Mouse (Mus musculus): Measurements from ENCODE around the gene Camkk1.

Gene Camkk1

GRCm38 (mm10) chr11:73006377-73006776 lies 12.4 kb upstream of the Camkk1 start:
- peak; percentile 89 for DNase-seq (ENCODE audit: low read depth, low spot score)
- Histone ChIP-seq H3K36me3 (ENCODE audit: control insufficient read depth, insufficient read depth, low read length, poor library complexity, severe bottlenecking) (no peaks in the 10 kb centered on the region), H3K27me3 (ENCODE audit: control insufficient read depth, insufficient read depth, low read length, poor library complexity, severe bottlenecking) (no peaks in the 10 kb centered on the region)

DNA sequence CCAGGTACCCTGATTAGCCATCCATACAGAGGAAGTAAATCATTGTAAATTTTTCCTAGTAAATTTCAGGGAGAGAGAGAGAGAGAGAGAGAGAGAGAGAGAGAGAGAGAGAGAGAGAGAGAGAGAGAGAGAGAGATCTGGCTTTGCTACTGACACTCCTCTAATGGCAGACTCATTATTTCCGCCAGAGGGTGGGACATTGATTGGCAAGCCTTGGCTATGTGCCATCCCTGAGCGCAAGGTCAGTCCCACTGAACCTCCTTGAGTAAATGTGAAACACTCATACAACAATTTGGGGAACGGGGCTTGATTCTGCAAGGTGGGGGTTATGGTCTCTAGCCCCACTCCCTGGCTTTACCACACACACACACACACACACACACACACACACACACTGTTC lies 11.7 kb upstream of the Camkk1 start:
- no peak for DNase-seq (ENCODE audit: low read depth, low spot score)
- Histone ChIP-seq H3K27me3 (ENCODE audit: control insufficient read depth, insufficient read depth, low read length, poor library complexity, severe bottlenecking) (no peaks in the 10 kb centered on the region), H3K36me3 (ENCODE audit: control insufficient read depth, insufficient read depth, low read length, poor library complexity, severe bottlenecking) (no peaks in the 10 kb centered on the region)

- no peaks in the 10 kb centered on the region for H3K27me3 ChIP-seq (ENCODE audit: control insufficient read depth, insufficient read depth, low read length, poor library complexity, severe bottlenecking)
- H3K36me3 ChIP-seq (ENCODE audit: control insufficient read depth, insufficient read depth, low read length, poor library complexity, severe bottlenecking) = no peaks in the 10 kb centered on the region
- DNase-seq (ENCODE audit: low read depth, low spot score) = peak; percentile 76
Observed at GRCm38 (mm10) chr11:73007698-73008481, 10.9 kb upstream of the Camkk1 start.

GRCm38 (mm10) chr11:73008826-73009225 lies 10.0 kb upstream of the Camkk1 start:
- no peaks in the 10 kb centered on the region for H3K36me3 ChIP-seq (ENCODE audit: control insufficient read depth, insufficient read depth, low read length, poor library complexity, severe bottlenecking)
- no peak for DNase-seq (ENCODE audit: low read depth, low spot score)
- no peaks in the 10 kb centered on the region for H3K27me3 ChIP-seq (ENCODE audit: control insufficient read depth, insufficient read depth, low read length, poor library complexity, severe bottlenecking)

GRCm38 (mm10) chr11:73009531-73010274 lies 9.1 kb upstream of the Camkk1 start:
- no peak for DNase-seq (ENCODE audit: low read depth, low spot score)
- no peaks in the 10 kb centered on the region for H3K27me3 ChIP-seq (ENCODE audit: control insufficient read depth, insufficient read depth, low read length, poor library complexity, severe bottlenecking)
- H3K36me3 ChIP-seq (ENCODE audit: control insufficient read depth, insufficient read depth, low read length, poor library complexity, severe bottlenecking) = no peaks in the 10 kb centered on the region

DNA sequence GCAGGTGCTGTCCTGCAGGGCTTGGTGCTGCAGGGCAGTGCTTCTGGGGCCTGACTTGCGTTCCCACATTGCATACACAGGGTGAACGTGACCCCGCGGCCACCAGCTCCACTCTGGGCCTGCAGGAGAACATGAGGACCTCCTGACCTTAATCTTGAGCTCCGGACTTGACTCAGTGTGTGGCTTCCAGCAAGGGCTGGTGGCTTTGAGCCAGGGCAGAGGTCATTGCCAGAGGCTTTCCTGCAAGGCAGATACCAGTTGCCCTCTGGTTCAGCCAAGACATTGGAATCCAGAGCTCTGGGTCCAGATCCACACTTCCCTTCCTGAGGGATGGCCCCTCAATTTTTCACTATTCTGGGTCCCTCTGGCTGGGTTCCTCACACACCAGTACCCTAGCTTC lies 4.8 kb upstream of the Camkk1 start:
- no peaks in the 10 kb centered on the region for H3K27me3 ChIP-seq (ENCODE audit: control insufficient read depth, insufficient read depth, low read length, poor library complexity, severe bottlenecking)
- no peak for DNase-seq (ENCODE audit: low read depth, low spot score)
- H3K36me3 ChIP-seq (ENCODE audit: control insufficient read depth, insufficient read depth, low read length, poor library complexity, severe bottlenecking) = no peaks in the 10 kb centered on the region

- DNase-seq (ENCODE audit: low read depth, low spot score) = no peak
- no peaks in the 10 kb centered on the region for H3K27me3 ChIP-seq (ENCODE audit: control insufficient read depth, insufficient read depth, low read length, poor library complexity, severe bottlenecking)
Observed at GRCm38 (mm10) chr11:73014831-73015344, 3.9 kb upstream of the Camkk1 start.

DNA sequence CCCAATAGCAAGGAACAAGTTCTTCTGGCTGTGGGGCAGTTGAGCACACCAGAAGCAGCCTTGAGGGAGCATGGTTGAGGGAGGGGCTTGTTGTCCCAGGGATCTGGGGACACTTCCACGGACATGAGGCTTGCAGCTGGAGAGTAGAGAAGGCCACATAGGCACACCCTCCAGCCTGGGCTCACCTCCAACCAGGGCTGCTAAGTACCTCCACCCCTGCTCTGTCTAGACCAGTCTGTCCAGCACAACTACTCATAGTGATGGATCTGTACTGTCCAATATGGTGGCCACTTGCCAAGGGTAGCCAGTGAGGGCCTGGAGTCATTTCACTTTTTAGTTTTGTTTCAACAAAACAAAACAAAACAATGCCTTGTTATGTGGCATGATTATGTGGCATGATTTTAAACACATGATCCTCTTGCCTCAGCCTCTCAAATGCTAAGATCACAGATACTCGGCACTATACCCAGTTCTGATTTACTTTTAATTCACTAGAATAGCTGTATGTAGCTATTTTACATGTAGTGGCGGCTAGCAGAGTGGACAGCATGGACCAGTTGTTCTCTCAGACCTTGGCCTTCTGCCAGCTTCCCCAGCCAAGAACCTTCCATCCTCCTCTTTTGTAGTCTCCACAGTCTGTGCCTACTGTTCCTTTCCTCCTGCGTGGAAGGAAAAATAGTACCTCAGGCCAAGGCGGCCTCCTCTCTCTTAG lies 3.3 kb upstream of the Camkk1 start:
- no peak for DNase-seq (ENCODE audit: low read depth, low spot score)
- Histone ChIP-seq H3K36me3 (ENCODE audit: control insufficient read depth, insufficient read depth, low read length, poor library complexity, severe bottlenecking) (no peaks in the 10 kb centered on the region), H3K27me3 (ENCODE audit: control insufficient read depth, insufficient read depth, low read length, poor library complexity, severe bottlenecking) (no peaks in the 10 kb centered on the region)

More at GRCm38 (mm10) chr11:73014831-73015344, 3.9 kb upstream of the Camkk1 start:
- no peaks in the 10 kb centered on the region for H3K36me3 ChIP-seq (ENCODE audit: control insufficient read depth, insufficient read depth, low read length, poor library complexity, severe bottlenecking)

GRCm38 (mm10) chr11:73016103-73016420 lies 2.7 kb upstream of the Camkk1 start:
- Histone ChIP-seq H3K27me3 (ENCODE audit: control insufficient read depth, insufficient read depth, low read length, poor library complexity, severe bottlenecking) (no peaks in the 10 kb centered on the region), H3K36me3 (ENCODE audit: control insufficient read depth, insufficient read depth, low read length, poor library complexity, severe bottlenecking) (no peaks in the 10 kb centered on the region)
- no peak for DNase-seq (ENCODE audit: low read depth, low spot score)

DNA sequence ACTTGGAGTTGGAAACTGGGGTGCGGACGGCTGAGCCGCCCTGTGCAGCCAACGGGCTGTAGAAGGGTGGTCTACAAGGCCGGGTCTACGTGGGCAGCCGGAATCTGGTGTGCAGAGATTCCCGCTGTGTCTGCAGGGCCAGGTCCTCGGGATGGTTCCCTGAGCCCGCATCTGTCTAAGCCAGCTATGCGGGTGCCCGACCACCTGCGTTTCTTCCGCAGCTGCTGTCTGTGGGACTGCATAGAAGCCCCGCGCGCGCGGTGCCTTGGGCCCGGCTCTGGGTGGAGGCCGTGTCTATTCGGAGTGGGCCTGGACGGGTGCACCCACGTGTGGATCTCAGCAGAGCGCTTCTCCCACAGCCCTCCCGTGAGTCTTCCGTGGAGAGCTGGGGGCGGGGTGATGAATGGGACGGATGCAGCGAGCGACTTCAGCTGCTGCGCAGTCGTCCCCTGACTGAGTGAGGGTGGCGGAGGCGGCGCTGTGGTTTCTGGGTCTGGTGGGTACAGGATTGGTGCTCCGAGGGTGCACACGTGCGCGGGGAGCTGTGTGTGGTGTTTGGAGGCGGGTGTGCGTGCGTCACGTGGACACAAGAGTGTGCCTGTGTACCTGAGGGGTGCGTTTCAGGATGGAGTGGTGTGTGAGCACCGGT lies 463 bp downstream of the Camkk1 start:
- no peaks in the 10 kb centered on the region for H3K27me3 ChIP-seq (ENCODE audit: control insufficient read depth, insufficient read depth, low read length, poor library complexity, severe bottlenecking)
- no peaks in the 10 kb centered on the region for H3K36me3 ChIP-seq (ENCODE audit: control insufficient read depth, insufficient read depth, low read length, poor library complexity, severe bottlenecking)
- DNase-seq (ENCODE audit: low read depth, low spot score) = peak; percentile 91

DNA sequence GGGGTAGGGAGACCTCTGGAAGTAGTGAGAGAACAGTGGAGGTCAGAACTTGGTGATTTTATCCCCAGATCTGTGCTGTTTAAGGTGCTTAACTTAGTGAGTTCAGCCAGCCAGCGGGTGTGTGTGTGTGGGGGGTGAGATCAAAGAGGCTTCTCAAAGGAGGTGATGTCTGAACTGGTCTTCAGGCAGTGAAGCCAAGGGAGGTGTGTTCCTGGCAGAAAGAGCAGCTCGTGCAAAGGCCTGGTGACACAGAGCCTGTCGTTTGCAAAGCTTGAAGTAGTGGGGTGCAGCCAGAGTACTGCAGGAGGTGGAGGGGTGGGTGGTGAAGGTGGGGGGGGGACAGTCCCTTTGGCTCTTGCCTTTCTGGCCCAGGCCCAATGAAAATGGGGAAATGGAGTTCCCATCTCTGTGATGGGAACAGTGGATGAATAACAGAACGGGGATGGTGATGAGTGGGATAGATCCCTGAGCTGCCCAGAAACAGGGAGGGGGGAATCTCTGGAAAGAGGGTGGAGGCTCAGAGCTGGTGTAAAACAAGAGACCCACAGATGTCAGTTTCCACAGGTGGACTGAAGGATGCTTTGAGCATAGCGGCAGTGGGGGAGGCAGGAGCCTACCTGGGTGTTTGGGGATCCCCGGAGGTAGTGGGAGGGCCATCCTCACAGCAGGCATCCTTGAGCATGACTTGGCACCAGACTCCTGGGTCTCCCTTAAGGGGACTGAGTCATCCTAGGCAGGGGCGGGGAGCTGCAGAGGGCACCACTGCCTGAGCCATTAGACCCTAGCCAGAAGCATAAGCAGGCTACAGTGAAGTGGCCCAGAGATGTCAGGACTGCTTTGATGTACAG lies 2.4 kb downstream of the Camkk1 start:
- Histone ChIP-seq H3K27me3 (ENCODE audit: control insufficient read depth, insufficient read depth, low read length, poor library complexity, severe bottlenecking) (no peaks in the 10 kb centered on the region), H3K36me3 (ENCODE audit: control insufficient read depth, insufficient read depth, low read length, poor library complexity, severe bottlenecking) (no peaks in the 10 kb centered on the region)
- no peak for DNase-seq (ENCODE audit: low read depth, low spot score)

GRCm38 (mm10) chr11:73023099-73023498 lies 4.3 kb downstream of the Camkk1 start:
- Histone ChIP-seq H3K27me3 (ENCODE audit: control insufficient read depth, insufficient read depth, low read length, poor library complexity, severe bottlenecking) (no peaks in the 10 kb centered on the region), H3K36me3 (ENCODE audit: control insufficient read depth, insufficient read depth, low read length, poor library complexity, severe bottlenecking) (no peaks in the 10 kb centered on the region)
- no peak for DNase-seq (ENCODE audit: low read depth, low spot score)

DNA sequence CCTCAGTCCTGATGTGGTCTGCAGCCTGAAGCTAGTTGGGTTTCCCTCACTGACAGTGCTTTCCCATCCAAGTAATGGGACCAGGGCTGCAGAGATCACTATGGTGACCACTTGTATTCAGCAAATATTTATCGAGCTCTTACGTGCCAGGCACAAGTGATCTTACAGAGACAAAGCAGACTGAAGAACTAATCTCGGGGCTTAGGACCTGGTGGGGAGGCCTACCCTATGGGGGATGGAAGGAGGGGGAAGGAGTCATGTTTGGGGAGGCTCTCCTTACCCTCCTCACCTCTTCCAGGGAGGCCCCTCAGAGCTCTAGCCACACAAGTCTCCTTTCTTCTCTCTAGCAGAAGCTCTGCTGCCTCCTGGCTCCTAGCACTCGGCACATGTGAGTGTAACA lies 5.0 kb downstream of the Camkk1 start:
- no peaks in the 10 kb centered on the region for H3K36me3 ChIP-seq (ENCODE audit: control insufficient read depth, insufficient read depth, low read length, poor library complexity, severe bottlenecking)
- H3K27me3 ChIP-seq (ENCODE audit: control insufficient read depth, insufficient read depth, low read length, poor library complexity, severe bottlenecking) = no peaks in the 10 kb centered on the region
- no peak for DNase-seq (ENCODE audit: low read depth, low spot score)

Measured in splenic B cell, adult 2 months (primary cell).